Mouse (Mus musculus) cerebellum, adult 18-20 months (tissue): ENCODE measurements around the gene Lrpprc.
"Not testable (repeated sequence)": the region's sequence is repeated elsewhere in the genome, so short reads cannot be mapped to it uniquely, and the experiment has no call there.

Source experiments
- DNase-seq, 2 experiments: peaks; one replicate each; pipeline ENCODE4 v3.0.0; 2021

Gene Lrpprc

DNA sequence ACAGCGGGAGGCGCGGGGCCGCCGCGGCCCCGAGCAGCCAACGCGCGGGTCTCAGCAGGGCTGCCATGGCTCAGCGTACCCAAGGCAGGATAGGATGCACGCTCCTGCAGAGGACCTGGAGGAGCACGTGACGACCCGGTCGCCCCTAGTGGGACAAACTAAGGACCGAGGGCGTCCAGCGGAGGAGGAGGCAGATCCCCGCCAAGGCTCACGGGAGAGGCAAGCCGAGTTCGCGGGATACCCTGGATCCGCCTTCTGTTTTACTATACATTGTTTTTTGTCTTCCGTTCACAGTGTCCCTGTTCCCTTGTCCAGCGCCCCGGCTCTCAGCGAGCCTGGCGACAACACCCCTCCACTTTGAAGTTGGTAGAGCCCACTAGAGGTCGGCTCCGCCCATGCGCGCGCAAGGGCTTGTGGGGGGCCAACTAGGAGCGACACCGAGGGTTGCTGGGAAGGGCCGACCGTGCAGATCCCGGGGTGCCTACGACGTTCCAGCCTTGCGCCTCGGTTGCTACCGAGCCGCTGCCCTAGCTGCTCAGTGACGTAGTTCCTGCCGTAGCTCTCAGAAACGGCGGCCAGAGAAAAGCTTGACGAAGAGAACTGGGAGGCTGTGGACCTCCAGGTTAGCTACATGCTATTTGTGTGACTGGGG, at the start of gene Lrpprc:
Gene Lrpprc, minus strand, starts transcription at position 343 of the 652 bp plus-strand sequence.
- peak; percentile 93 to 95 for DNase-seq

- DNase-seq, result peak; percentile 77 to 85
These were observed 47.2 kb upstream of the Lrpprc start for GRCm38 (mm10) chr17:84837780-84838179.

DNA sequence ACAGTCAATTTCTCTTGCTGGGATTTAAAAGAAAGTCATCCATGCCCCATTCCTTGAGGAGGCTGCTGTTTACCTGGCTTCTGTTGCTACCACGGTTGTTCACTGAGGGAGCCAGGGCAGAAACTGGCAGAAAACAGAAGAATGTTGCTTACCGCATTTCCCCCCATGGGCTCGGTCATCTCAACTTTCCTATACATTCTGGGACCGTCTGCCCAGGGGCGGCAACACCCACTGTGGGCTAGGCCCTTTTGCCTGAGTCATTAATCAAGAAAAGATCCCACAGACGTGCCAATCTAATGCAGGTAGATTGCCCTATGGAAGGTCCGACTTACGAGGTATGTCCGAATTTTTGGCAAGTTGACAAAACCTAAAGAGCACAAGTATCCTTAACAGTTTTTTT, 44.7 kb upstream of the Lrpprc start:
- DNase-seq, result no peak

DNA sequence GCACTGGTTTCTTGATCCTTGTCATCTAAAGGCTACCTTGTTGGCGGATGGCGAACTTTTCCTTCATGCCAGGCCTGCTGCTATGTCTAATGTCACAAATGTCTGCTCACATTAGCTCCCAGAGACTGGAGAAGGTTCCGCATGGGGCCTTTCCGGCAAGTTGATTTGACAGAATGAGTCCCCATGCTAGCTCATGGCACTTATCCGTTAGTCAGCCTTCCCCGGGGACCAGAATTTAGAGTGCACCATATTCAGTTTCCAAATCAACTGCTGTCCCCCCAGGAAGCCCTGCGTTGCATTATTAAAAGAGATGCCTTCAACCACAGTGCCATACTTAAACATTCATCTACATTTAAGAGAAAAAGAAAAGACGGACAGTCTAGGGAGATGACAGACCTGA, 41.8 kb upstream of the Lrpprc start:
- no peak for DNase-seq

- DNase-seq, result no peak
These were observed 37.7 kb upstream of the Lrpprc start for GRCm38 (mm10) chr17:84828301-84828700.

DNA sequence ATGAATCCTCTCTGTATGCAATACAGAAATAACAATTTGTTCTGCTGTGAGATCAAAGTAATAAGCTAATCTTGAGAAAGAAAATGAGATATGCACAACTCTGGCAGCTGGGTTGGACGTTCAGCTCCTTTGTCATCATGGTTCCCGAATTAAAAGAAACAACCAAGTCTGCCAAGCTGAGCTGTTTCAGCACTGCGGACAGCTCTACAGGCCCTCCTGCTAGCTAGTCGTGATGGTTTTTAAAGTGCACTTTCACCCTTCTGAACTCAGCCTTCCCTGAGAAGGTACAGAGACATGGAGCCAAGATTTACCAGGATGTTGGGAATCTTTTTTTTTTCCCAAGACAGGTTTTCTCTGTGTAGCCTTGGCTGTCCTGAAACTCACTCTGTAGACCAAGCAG, 30.0 kb upstream of the Lrpprc start:
- DNase-seq, result no peak

DNA sequence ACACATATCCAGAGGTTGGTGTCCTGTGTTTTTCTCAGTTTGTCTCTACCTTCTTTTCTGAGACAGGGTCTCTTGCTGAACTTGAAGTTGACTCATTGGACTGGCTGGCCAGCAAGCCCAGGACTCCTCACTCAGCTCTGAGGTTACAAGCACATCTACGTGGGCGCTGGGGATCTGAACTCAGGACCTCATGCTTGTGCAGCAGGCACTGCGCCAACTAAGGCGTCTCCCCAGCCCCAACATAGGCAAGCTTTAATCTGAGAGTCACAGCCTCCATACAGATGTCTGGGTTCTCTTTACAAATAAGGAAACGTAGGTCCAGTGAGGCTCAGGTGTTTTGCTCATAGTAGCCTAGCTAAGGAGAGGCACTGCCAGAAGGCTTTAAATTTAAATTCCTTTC, 27.8 kb upstream of the Lrpprc start:
- no peak for DNase-seq

- no peak for DNase-seq
These were observed 25.4 kb upstream of the Lrpprc start for GRCm38 (mm10) chr17:84816014-84816461.

DNA sequence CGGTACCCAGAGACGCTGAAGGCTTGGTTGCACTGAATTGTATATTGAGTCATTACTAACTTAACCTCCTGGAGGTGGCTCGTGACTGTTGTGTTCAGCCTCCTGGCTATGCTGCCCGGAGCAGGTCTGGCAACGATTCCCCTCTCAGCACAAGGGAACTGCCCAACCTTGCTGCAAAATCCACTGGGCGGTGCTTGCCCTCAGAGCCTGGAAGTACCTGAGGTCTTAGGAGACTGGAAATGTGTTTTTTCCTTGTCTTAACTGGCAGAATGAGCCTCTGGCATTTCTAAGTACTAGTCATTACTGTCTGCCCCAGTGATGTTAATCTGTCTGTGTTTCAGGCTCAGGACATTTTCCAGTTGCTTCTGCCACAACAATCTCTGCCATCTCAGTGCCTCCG, 24.3 kb upstream of the Lrpprc start:
- DNase-seq, result peak; percentile 12

- DNase-seq, result not testable (repeated sequence)
These were observed 23.6 kb upstream of the Lrpprc start for GRCm38 (mm10) chr17:84814192-84814591.

GRCm38 (mm10) chr17:84792006-84792405, 1.4 kb upstream of the Lrpprc start:
- DNase-seq, result no peak

DNA sequence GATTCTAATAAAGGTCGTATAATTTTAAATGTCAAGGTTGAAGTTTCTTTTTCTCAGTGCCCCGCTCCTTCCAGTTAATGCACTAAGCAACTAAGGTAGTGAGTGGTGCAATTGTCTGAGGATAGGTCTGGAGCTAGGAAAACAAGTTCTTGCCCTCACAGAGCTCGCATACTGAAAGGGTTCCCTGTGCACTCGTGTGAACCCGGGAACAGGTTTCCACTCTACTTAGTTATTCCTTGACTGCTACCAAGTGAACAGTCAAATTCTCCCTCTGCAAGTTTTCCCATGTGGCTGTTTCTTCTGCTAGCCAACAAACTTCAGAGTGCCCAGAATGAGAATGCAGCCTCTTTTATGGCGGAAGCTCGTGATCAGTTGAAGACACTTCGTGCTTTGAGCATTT, 567 bp upstream of the Lrpprc start:
- DNase-seq, result peak in 1 of 2 experiments; percentile 12

DNA sequence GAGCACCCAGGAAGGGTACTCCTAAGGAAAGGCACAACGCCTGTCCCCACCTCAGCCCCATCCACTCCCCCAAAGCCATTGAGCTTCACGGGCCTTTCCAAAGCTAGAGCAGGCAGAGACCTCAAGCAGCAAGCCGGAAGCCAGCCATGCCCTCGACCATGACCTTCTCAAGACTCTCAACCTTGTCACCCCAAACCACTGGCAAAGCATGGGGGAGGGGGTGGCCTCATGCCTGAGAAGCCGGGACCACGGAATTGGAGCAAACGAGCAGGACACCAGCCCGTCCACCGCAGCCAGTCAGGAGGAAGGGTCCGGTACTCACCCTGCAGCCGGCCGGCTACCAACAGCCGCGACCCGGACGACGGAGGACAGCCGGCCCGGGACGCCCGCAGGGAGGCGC, 546 bp downstream of the Lrpprc start:
- DNase-seq, result peak in 1 of 2 experiments; percentile 39

DNA sequence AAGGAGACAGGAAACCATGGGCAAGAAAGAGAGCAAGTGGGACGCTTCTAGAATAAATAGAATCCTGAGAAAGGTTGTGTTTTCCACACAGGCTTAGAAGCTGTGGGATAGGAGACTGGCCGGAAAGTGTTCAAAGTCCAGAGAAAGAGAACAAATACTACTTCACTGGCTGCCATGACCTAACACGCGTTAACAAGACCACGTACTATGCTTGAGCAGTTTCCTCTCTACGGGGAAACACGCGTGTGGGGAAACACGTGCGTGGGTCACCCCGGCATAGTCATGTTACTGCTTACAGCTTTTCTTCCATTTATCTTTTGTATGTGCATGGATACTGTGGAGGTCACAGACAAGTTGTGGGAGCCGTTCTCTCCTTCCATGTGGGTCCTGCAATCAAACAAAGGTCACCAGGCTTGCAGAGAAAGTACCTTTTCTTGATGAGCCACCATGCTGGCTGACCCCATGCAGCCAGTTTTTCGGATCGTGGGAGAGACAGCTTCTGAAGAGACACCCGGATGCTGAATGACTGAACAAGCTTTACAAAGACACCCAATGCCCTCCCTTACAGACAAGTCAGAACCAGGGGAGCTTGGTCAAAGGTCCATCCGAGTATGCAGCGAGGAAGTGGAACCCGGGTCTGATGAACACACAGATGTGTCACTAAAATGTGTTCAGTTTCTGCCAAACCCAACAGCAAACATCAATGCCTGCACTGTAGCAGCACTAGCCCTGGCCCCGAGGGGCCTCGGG, 2.0 kb downstream of the Lrpprc start:
- no peak for DNase-seq

GRCm38 (mm10) chr17:84787477-84787876, 3.1 kb downstream of the Lrpprc start:
- DNase-seq, result no peak

- DNase-seq, result no peak
These were observed 3.7 kb downstream of the Lrpprc start for GRCm38 (mm10) chr17:84786911-84787310.

- no peak for DNase-seq
These were observed 5.4 kb downstream of the Lrpprc start for GRCm38 (mm10) chr17:84785176-84785575.

- DNase-seq, result no peak
These were observed 7.1 kb downstream of the Lrpprc start for GRCm38 (mm10) chr17:84783491-84783890.

DNA sequence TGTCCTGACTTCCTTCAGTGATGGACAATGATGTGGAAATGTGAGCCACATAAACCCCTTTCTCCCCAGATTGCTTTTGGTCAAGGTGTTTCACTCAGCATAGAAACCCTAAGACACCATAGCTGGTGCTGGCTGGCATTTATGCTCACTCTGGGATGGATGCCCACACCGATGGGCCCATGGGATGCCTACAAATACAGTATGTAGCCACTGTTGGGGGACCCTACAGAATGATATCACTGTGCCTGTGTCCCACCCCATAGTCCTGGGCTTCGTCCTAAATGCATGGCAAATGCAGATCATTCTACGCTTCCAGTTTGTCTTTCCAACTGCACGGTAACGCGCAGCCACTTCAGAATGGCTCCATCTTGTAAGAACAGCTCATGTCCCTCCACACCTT, 10.3 kb downstream of the Lrpprc start:
- no peak for DNase-seq

DNA sequence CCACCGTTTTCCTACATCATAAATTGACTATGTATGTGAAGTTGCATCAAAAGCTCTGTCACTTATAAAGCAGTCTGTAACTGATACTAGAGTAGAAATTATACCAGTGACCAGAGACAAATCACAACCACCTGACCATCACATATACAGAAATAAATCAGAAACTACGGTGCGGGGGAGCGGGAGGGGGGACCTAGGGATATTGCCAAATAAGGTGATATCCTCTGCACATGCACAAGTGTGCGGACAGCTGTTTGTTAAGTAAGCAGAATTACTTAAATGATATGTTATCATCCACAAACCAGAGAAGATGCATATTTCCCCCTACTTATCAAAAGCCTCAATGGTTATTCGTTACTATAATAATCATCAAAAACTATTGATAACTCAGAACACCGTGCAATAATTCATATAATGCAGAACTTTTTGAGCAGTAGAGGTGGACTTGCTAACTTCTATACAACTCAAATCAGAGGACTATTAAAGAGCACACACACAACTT, 12.1 kb downstream of the Lrpprc start:
- DNase-seq, result no peak

DNA sequence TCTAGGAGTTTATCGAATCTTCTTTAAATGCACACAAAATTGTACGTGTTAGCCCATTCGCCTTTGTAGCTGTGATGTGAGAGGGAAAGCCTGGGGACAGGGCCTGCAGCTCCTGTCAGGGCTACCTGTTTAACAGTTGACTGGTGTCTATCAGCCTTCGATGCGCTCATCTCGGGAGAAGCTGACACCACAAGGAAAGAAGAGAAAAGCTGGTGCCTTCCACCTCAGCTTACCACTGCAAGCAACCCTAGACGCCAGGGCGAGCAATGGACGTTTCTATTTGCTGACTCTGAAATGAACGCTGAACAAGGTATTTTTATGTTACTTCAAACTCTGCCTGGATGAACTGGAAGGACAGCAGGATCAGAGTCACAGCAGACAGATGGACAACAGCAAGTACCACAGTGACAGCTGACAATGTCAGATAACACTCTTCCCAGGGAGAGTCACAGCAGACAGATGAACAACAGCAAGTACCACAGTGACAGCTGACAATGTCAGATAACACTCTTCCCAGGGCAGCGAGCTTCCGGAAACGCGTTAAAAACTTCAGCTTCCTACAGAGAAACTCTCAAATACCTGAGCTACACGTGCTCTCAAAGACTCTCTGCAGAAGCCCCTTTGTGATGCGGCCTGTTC, 14.1 kb downstream of the Lrpprc start:
- DNase-seq, result no peak

- DNase-seq, result no peak
These were observed 15.3 kb downstream of the Lrpprc start for GRCm38 (mm10) chr17:84775291-84775690.

DNA sequence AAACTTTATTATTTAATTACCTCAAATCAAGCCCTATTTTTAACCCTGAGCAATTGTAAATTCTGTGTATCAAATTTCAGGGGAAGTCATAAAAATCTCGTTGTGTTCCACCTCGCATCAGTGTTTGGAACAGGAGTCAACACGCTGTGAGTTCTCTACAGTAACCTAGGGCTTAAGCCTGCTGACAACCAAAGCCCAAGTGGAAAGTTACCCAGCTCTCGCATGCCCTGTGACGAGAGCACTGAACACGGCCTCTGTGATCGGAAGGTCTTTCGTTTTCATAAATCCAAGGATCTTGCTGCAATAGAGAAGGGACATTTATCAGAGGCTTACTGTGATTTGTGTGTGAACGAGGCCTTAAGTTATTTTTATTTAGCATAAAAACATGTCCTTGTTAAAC, 18.7 kb downstream of the Lrpprc start:
- DNase-seq, result no peak

DNA sequence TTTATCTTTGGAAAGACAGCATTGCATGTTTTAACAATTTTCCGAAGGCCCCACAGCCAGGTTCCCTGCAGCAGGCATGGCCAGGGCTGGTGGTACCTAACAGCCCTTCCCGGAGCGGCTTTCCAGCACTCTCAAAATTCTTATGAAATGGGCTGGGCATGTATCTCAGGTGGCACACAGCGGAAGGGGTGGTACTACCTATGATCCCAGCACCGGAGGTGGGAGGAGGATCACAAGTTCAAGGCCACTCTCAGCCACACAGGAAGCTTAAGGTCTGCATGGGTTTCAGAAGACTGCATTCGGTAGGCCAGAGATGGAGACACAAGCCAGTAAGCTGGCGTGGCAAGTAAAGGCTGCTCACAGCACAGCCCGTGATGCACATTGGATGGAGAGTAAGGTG, 31.6 kb downstream of the Lrpprc start:
- no peak for DNase-seq
